Mouse (Mus musculus) stomach, embryonic 15.5 days (tissue): ENCODE measurements around the gene Osbp. TPM values are rescaled to one million over a fixed set of nuclear protein-coding genes. Genes with fewer than 3 reads are reported as not detected.
"Not testable (repeated sequence)": the region's sequence is repeated elsewhere in the genome, so short reads cannot be mapped to it uniquely, and the experiment has no call there.

ENCODE experiments used
- ATAC-seq: fragments of 200-750 bp; cut with Nextera tagmentation; 2 replicates; pipeline ENCODE4 v1.8.0; 2017; ENCODE audit warnings: low read depth, moderate number of reproducible peaks, moderate TSS enrichment; ENCODE audit not compliant: insufficient read depth, low FRiP score
- H3K27ac ChIP-seq: fragments of 300-500 bp; sonication (generic); 2 replicates; pipeline ENCODE4 v1.5.1; 2015; ENCODE audit warnings: mild to moderate bottlenecking, inconsistent platforms
- H3K27me3 ChIP-seq: fragments of 300-500 bp; sonication (generic); replicated peaks from 2 replicates; pipeline ENCODE4 v1.6.1; 2015; ENCODE audit warnings: inconsistent platforms
- H3K36me3 ChIP-seq: fragments of 300-500 bp; sonication (generic); 2 replicates; pipeline ENCODE4 v1.6.1; 2015; ENCODE audit warnings: inconsistent platforms
- H3K4me1 ChIP-seq: fragments of 300-500 bp; sonication (generic); 2 replicates; pipeline ENCODE4 v1.6.1; 2015; ENCODE audit warnings: inconsistent platforms
- H3K4me2 ChIP-seq: fragments of 300-500 bp; sonication (generic); 2 replicates; pipeline ENCODE4 v1.6.1; 2015; ENCODE audit warnings: mild to moderate bottlenecking, inconsistent platforms
- H3K4me3 ChIP-seq: fragments of 300-500 bp; sonication (generic); replicated peaks from 2 replicates; pipeline ENCODE4 v1.5.1; 2015; ENCODE audit warnings: inconsistent platforms
- H3K9ac ChIP-seq: fragments of 300-500 bp; sonication (generic); 2 replicates; pipeline ENCODE4 v1.6.1; 2015; ENCODE audit warnings: inconsistent platforms
- H3K9me3 ChIP-seq: fragments of 300-500 bp; sonication (generic); 2 replicates; pipeline ENCODE4 v1.6.1; 2016; ENCODE audit warnings: inconsistent platforms
- WGBS: fragments of 180-500 bp; shearing (Covaris S2); methylation state at CpG from one replicate; pipeline ENCODE4 v1.1.7; 2015; 5-methylcytosine and 5-hydroxymethylcytosine counted together
- polyA plus RNA-seq: library from polyadenylated mRNA; unstranded; fragments of >200 nt; fragmentation: Nextera tagmentation; extraction: Ambion mirVana; gene quantifications from 2 replicates; pipeline ENCODE4 v1.2.1, GENCODE M21; 2015

The Osbp gene
- polyA plus RNA-seq = 4.9 and 5.0 TPM in 2 replicates

DNA sequence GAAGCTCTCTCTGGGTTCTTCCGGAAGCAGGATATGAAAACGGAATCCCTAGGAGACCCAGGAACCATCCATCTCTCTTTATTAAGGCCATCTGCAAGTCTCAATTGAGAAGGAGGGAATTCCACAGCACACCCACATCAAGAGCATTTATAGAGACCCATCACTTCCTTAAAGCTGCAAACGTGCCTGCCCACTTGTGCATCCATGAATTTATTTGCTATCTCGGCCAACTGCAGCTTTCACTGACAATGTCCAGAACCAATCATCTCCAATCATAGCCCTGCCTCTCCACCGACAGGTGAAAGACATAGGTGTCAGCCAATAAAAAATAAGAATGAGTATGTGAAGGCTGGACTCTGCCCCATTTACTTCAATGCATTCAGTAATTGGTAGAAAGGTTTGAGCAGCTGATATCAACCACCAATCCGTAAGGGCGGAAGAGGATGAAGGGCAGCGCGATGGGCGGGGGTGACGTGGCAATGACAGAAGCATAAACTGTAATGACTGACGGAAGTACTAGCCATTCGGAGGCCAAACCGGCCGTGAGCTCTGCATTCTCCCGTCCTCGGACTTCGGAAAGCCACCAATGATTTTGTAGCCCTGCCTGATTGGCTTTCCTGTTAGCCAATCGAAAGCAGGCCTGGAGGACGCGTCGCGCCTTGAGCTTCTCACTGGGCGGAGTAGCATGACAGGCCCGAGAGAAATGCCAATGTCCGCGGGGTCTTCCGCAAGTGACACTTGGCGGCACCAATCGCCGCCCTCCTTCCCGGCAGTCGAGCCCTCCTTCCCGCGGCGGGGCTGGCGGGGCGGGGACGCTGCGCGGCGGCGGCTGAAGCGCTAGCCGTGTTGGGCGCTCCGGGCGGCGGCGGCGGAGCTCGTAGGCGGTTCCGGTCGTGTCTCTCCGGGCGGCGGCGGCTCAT lies at the start of gene Osbp:
Osbp (plus strand) TSS at position 919 of the 920 bp plus-strand sequence.
- no peaks in the 10 kb centered on the region for H3K27me3 ChIP-seq
- H3K4me3 ChIP-seq = peak within 1 kb of the TSS; percentile 81
- H3K9me3 ChIP-seq = no peaks in the 10 kb centered on the region
- peak within 1 kb of the TSS; percentile 89 for H3K27ac ChIP-seq
- peaks cover 14% of the 10 kb centered on the region; the same call in 1 of the 2 replicates for H3K4me1 ChIP-seq
- under 1% methylated on average over 59 of the region's 59 CpGs for WGBS
- H3K4me2 ChIP-seq = peak within 1 kb of the TSS; percentile 69
- H3K36me3 ChIP-seq = 0 out of 2 replicates have a peak, but pooled peaks cover 3% of the 10 kb centered on the region
- peak within 1 kb of the TSS; percentile 83 for H3K9ac ChIP-seq
- peak; percentile 96 for ATAC-seq

DNA sequence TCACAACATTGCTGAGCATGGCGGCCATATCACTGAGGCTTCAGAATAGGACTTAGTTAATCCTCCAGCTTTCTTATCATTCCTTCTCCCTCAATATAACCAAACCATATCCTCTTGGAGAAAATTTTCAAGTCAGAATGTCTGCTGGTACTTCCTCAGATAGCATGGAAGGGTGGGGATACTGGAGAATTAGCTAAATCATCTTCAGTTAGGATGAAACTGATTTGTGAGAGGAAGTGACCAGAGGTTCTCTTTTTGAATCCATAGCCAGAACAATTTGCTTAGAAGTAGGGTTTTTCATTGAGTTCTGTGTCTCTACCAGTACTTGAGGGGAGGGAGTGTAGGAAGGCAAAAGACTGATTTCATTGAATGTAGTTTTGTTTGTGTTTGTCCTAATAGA lies 43.7 kb upstream of the Osbp start:
- Histone ChIP-seq H3K4me3 (no peak overlapping the region), H3K9ac (no peak overlapping the region), H3K4me1 (no peaks in the 10 kb centered on the region), H3K27ac (no peak overlapping the region), H3K36me3 (peaks cover 39% of the 10 kb centered on the region), H3K9me3 (no peaks in the 10 kb centered on the region), H3K27me3 (no peaks in the 10 kb centered on the region), H3K4me2 (no peak overlapping the region)
- 93% methylated on average over 1 of the region's 1 CpGs for WGBS
- no peak for ATAC-seq

- not testable (repeated sequence) for H3K4me3 ChIP-seq, ATAC-seq, H3K9me3 ChIP-seq, H3K27ac ChIP-seq, H3K4me2 ChIP-seq, H3K27me3 ChIP-seq, H3K4me1 ChIP-seq, H3K9ac ChIP-seq
- WGBS = 95% methylated on average over 2 of the region's 2 CpGs
- H3K36me3 ChIP-seq = peaks cover 35% of the 10 kb centered on the region
Observed at GRCm38 (mm10) chr19:11922515-11922914, 43.2 kb upstream of the Osbp start.

DNA sequence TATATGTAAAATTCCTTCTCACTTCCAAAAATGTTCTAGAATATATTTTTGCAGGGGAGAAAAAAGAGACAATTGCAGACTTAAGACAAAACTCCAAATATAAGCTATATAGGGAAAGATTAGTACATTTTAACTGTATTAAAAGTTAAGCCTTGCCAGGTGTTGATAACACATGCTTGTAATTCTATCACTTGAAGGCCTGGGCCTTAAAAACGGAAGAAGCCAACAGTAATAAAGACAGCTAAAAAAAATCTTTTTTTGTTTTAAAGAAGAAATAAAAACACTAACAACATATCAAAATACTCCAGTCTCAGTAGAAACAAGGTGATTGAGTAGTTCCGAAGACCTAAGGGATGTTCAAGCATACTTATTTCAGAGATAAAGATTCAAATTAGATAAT lies 39.4 kb upstream of the Osbp start:
- Histone ChIP-seq H3K4me3 (no peak overlapping the region), H3K27me3 (no peaks in the 10 kb centered on the region), H3K9ac (no peak overlapping the region), H3K27ac (no peak overlapping the region), H3K36me3 (peaks cover 37% of the 10 kb centered on the region), H3K9me3 (no peaks in the 10 kb centered on the region), H3K4me2 (no peak overlapping the region), H3K4me1 (no peaks in the 10 kb centered on the region)
- ATAC-seq = no peak
- WGBS = 92% methylated on average over 2 of the region's 2 CpGs

GRCm38 (mm10) chr19:11928025-11928748 lies 37.6 kb upstream of the Osbp start:
- Histone ChIP-seq H3K27me3 (no peaks in the 10 kb centered on the region), H3K36me3 (peaks cover 43% of the 10 kb centered on the region), H3K4me2 (no peak overlapping the region), H3K4me3 (no peak overlapping the region), H3K27ac (no peak overlapping the region), H3K9me3 (no peaks in the 10 kb centered on the region), H3K4me1 (no peaks in the 10 kb centered on the region), H3K9ac (no peak overlapping the region)
- WGBS = 88% methylated on average over 4 of the region's 4 CpGs
- ATAC-seq = 0 out of 2 replicates have a peak, but pooled peaks have one; percentile 68

GRCm38 (mm10) chr19:11946460-11946859 lies 19.3 kb upstream of the Osbp start:
- not testable (repeated sequence) for H3K27me3 ChIP-seq, H3K4me2 ChIP-seq, H3K4me3 ChIP-seq, H3K9me3 ChIP-seq, ATAC-seq, H3K4me1 ChIP-seq, H3K27ac ChIP-seq, H3K9ac ChIP-seq
- H3K36me3 ChIP-seq = peaks cover 14% of the 10 kb centered on the region; the same call in 1 of the 2 replicates
- 94% methylated on average over 9 of the region's 9 CpGs for WGBS

DNA sequence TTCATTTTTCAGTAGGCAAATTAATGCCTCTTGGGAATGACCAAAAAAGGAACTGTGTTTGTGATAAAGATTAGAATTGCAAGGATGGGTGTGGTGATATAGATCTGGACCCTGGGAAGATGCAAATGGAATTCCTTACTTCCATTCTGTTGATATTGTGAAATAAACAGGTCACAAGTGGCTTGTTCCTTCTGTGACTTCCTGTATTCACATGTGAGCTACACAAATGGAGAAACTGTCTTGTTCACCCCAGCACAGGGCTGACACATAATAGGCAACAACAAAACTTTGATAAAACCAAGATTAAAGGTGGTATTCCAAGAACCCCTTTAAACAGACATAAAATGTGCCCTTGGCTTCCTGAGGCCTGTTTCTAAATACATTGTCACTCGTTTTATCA lies 15.9 kb upstream of the Osbp start:
- peaks cover 3% of the 10 kb centered on the region; the same call in 1 of the 2 replicates for H3K36me3 ChIP-seq
- no peak for ATAC-seq
- H3K4me1 ChIP-seq = no peaks in the 10 kb centered on the region
- no peaks in the 10 kb centered on the region for H3K9me3 ChIP-seq
- H3K27ac ChIP-seq = no peak overlapping the region
- no peaks in the 10 kb centered on the region for H3K27me3 ChIP-seq
- H3K9ac ChIP-seq = no peak overlapping the region
- H3K4me2 ChIP-seq = no peak overlapping the region
- no peak overlapping the region for H3K4me3 ChIP-seq
- WGBS = 37% methylated on average over 1 of the region's 1 CpGs

DNA sequence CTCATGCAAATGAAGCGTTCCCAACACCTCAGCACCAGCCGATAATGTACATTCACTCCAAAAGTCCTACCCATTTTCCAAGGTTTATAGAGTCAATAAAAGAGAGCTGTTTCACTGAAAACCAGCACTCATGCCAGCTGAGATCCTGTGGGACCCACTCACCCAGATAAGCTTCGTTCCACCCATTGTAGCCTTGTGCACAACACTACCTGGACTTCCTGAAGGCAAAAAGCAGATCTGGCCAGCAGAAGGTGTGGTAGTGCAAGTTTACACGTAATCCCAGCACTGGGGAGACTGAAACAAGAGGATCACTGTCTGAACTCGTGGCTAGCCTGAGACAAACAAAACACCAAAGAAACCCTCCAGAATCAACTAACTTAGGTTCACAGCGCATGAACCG lies 15.0 kb upstream of the Osbp start:
- ATAC-seq = no peak
- H3K27me3 ChIP-seq = no peaks in the 10 kb centered on the region
- 71% methylated on average over 7 of the region's 7 CpGs for WGBS
- H3K27ac ChIP-seq = no peak overlapping the region
- H3K4me1 ChIP-seq = no peaks in the 10 kb centered on the region
- H3K9me3 ChIP-seq = no peaks in the 10 kb centered on the region
- H3K4me2 ChIP-seq = no peak overlapping the region
- H3K9ac ChIP-seq = no peak overlapping the region
- peaks cover 2% of the 10 kb centered on the region; the same call in 1 of the 2 replicates for H3K36me3 ChIP-seq
- no peak overlapping the region for H3K4me3 ChIP-seq

- Histone ChIP-seq H3K4me2 (no peak overlapping the region), H3K36me3 (no peaks in the 10 kb centered on the region), H3K9ac (no peak overlapping the region), H3K27ac (no peak overlapping the region), H3K4me3 (no peak overlapping the region), H3K9me3 (no peaks in the 10 kb centered on the region), H3K4me1 (no peaks in the 10 kb centered on the region), H3K27me3 (no peaks in the 10 kb centered on the region)
- no peak for ATAC-seq
- WGBS = 33% methylated on average over 6 of the region's 6 CpGs
Observed at GRCm38 (mm10) chr19:11954206-11954605, 11.5 kb upstream of the Osbp start.

GRCm38 (mm10) chr19:11956636-11957035 lies 9.1 kb upstream of the Osbp start:
- Histone ChIP-seq H3K4me2 (no peak overlapping the region), H3K27me3 (no peaks in the 10 kb centered on the region), H3K9me3 (no peaks in the 10 kb centered on the region), H3K36me3 (no peaks in the 10 kb centered on the region), H3K4me3 (no peak overlapping the region), H3K4me1 (no peaks in the 10 kb centered on the region), H3K9ac (no peak overlapping the region), H3K27ac (no peak overlapping the region)
- no peak for ATAC-seq
- 81% methylated on average over 5 of the region's 5 CpGs for WGBS

- no peaks in the 10 kb centered on the region for H3K27me3 ChIP-seq
- H3K4me2 ChIP-seq = no peak overlapping the region
- 89% methylated on average over 5 of the region's 5 CpGs for WGBS
- no peak overlapping the region for H3K9ac ChIP-seq
- no peak for ATAC-seq
- no peak overlapping the region for H3K27ac ChIP-seq
- H3K36me3 ChIP-seq = no peaks in the 10 kb centered on the region
- no peaks in the 10 kb centered on the region for H3K4me1 ChIP-seq
- no peaks in the 10 kb centered on the region for H3K9me3 ChIP-seq
- no peak overlapping the region for H3K4me3 ChIP-seq
Observed at GRCm38 (mm10) chr19:11957396-11957795, 8.3 kb upstream of the Osbp start.

DNA sequence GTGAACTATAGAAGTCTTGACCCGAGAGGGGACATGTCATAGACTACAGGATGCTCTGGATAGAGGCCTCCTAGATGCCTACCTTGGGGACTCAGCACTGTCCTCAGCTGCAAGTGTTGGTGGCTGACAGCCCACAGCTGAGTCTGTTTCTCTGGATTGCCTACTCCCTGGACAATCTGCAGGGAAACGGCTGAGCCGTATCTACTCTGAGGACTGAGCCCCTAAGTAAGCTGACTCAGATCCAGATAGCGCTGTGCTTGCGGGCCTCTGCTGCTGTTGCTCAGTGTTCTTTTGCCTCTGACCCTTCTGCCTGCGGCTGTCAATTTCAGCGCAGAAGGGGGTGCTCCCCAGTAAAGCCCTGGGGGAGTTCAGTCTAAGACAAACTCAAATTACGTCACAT lies 7.9 kb upstream of the Osbp start:
- H3K27me3 ChIP-seq = no peaks in the 10 kb centered on the region
- H3K36me3 ChIP-seq = no peaks in the 10 kb centered on the region
- H3K9me3 ChIP-seq = no peaks in the 10 kb centered on the region
- no peak overlapping the region for H3K9ac ChIP-seq
- no peak overlapping the region for H3K4me3 ChIP-seq
- 79% methylated on average over 8 of the region's 8 CpGs for WGBS
- ATAC-seq = no peak
- no peaks in the 10 kb centered on the region for H3K4me1 ChIP-seq
- H3K4me2 ChIP-seq = no peak overlapping the region
- H3K27ac ChIP-seq = no peak overlapping the region
